Mouse (Mus musculus) liver, adult 2 months (tissue): ENCODE measurements at regions not wholly inside any gene's neighbourhood (a gene's known extent, or its start where the extent isn't known, plus 50 kb on each side); places are given as distances from the start of the nearest gene placed in this dataset.

Experiments
- CTCF ChIP-seq: fragments of 200-500 bp; IDR thresholded peaks from 2 replicates; pipeline ENCODE4 v1.5.1; 2011; ENCODE audit warnings: low read depth, low read length, control low read depth
- POLR2A ChIP-seq: fragments of 200-500 bp; IDR thresholded peaks from 2 replicates; pipeline ENCODE4 v1.6.1; 2011; ENCODE audit warnings: low read length, control low read depth; ENCODE audit not compliant: insufficient read depth; ENCODE audit errors: extremely low read depth

DNA sequence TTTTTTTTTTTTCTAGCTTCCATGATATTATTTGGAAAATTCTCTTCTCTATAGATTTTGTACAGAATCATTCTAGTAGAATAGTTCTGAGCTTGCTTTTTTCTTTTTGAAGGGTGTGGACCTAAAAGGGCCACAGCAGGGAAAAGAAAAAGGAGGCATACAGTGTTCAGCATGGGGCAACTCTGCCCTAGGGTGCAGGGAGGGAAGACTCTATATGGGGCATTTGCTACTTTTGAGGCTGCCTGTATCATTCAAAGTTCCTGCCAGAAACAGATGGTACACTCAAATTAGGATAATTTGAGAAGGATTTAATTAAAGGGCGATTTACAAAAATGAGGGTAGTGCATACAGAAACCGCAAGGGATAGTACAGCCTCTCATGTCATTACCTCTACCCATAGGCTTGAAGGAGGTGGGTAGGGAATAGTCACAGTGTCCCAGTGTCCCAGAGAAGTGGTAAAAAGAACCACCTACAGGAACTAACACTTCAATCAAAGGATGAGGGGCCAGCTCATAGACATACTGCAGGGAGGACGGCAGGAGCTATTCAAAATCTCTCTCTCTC, 128.4 kb upstream of the Speer2 start:
- TF ChIP-seq CTCF = no peak
- no peak for TF ChIP-seq POLR2A
